Comparison of ENCODE assay signal across 12 mouse cellular contexts in the genomic region with DNA sequence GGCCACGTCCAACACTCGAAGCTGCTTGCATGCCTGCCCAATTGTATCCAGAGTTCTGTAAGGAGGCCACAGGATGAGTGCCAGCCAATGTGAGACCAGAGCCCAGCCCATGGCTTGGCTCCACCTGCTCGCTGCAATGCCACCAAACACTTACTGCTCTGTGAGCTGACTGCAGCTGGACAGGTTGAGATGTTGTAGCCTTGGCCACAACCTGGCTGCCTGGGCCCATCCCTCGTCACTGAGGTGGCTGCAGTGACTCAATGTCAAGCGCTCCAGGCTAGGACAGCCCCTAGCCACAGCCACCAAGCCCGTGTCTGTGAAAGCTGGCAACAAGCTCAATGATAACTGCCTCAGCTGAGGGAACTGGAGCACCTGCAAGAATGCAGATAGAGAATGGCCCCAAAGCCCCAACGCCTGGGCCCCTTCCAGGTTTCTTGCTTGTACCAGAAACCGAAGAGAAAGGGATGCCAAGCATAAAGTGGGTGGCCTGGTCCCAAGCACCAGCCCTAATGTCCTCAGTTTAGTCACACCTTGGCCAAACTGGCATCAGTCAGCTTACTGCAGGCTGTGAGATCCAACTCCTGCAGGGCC. TPM values are rescaled to one million over a fixed set of nuclear protein-coding genes. Genes with fewer than 3 reads are reported as not detected.
DNase-seq lines count a peak whose midpoint lies in the region; ATAC-seq and TF ChIP-seq lines count a peak whose summit lies in the region.
"Had no signal": no experiment of that assay in that cellular context is flagged by ENCODE, and none has a peak within 500 bp of the region (broad histone marks: within the 10 kb centered on the region; RNA-seq: fewer than 3 reads in every experiment).

No protein-coding gene starts in this region.

- H3K4me2 ChIP-seq in midbrain, embryonic 11.5 days, result no peak overlapping the region
- no peak overlapping the region for H3K4me2 ChIP-seq in midbrain, embryonic 16.5 days (ENCODE audit: low read length)
- no peak overlapping the region for H3K4me2 ChIP-seq in heart, postnatal 0 days (ENCODE audit: low read depth, low read length)
- H3K4me2 ChIP-seq in liver, embryonic 16.5 days (ENCODE audit: low read depth, low read length), result peak overlapping the region; percentile 25
- H3K4me2 ChIP-seq: midbrain, embryonic 12.5 days had no signal

- peaks cover 10% of the 10 kb centered on the region for H3K36me3 ChIP-seq in midbrain, embryonic 11.5 days (ENCODE audit: control insufficient read depth, insufficient read depth, low read length)
- H3K36me3 ChIP-seq in midbrain, embryonic 16.5 days (ENCODE audit: control insufficient read depth, insufficient read depth, low read length), result peaks cover 24% of the 10 kb centered on the region
- H3K36me3 ChIP-seq in heart, postnatal 0 days (replicated peaks; ENCODE audit: control insufficient read depth, insufficient read depth, low read length), result peaks cover 45% of the 10 kb centered on the region
- peaks cover 79% of the 10 kb centered on the region for H3K36me3 ChIP-seq in liver, embryonic 16.5 days (ENCODE audit: control insufficient read depth, insufficient read depth)

- no peaks in the 10 kb centered on the region for H3K27me3 ChIP-seq in midbrain, embryonic 11.5 days (ENCODE audit: control insufficient read depth, insufficient read depth, low read length)
- H3K27me3 ChIP-seq in midbrain, embryonic 16.5 days (ENCODE audit: control insufficient read depth, insufficient read depth, low read depth, low read length), result no peaks in the 10 kb centered on the region
- no peaks in the 10 kb centered on the region for H3K27me3 ChIP-seq in heart, postnatal 0 days (ENCODE audit: control insufficient read depth, insufficient read depth, low read length)
- no peaks in the 10 kb centered on the region for H3K27me3 ChIP-seq in liver, embryonic 16.5 days (ENCODE audit: control insufficient read depth, insufficient read depth, low read depth, low read length)
- H3K27me3 ChIP-seq: midbrain, embryonic 12.5 days; Patski had no signal

- TF ChIP-seq EP300 in heart, postnatal 0 days (IDR thresholded peaks at IDR 0.05; ENCODE audit: low read depth), result no peak

- no peak for ATAC-seq in cerebellum, adult (ENCODE audit: insufficient number of reproducible peaks, low FRiP score, low TSS enrichment)
- no peak for ATAC-seq in midbrain, embryonic 11.5 days (ENCODE audit: low FRiP score)
- no peak for ATAC-seq in midbrain, embryonic 16.5 days
- peak; percentile 24 for ATAC-seq in heart, postnatal 0 days (ENCODE audit: insufficient read depth, low read depth)
- peak; percentile 66 for ATAC-seq in liver, embryonic 16.5 days (ENCODE audit: low read depth)
- ATAC-seq: forebrain, postnatal 0 days; Patski had no signal

- no peak overlapping the region for H3K27ac ChIP-seq in midbrain, embryonic 11.5 days (ENCODE audit: low read depth, low read length)
- H3K27ac ChIP-seq in midbrain, embryonic 16.5 days (ENCODE audit: low read length), result no peak overlapping the region
- H3K27ac ChIP-seq in heart, postnatal 0 days (ENCODE audit: low read depth), result no peak overlapping the region
- peak overlapping the region; percentile 49 for H3K27ac ChIP-seq in liver, embryonic 16.5 days (ENCODE audit: low read length)
- H3K27ac ChIP-seq: midbrain, embryonic 12.5 days had no signal

- no peak overlapping the region for H3K4me3 ChIP-seq in midbrain, embryonic 11.5 days (ENCODE audit: low read depth, low read length)
- H3K4me3 ChIP-seq in midbrain, embryonic 16.5 days (ENCODE audit: low read depth, low read length), result no peak overlapping the region
- H3K4me3 ChIP-seq in heart, postnatal 0 days (ENCODE audit: low read depth, low read length), result no peak overlapping the region
- H3K4me3 ChIP-seq in liver, embryonic 16.5 days (ENCODE audit: low read depth, low read length), result no peak overlapping the region
- H3K4me3 ChIP-seq: midbrain, embryonic 12.5 days had no signal

- no peaks in the 10 kb centered on the region for H3K4me1 ChIP-seq in midbrain, embryonic 11.5 days (ENCODE audit: control insufficient read depth, insufficient read depth, low read length)
- no peaks in the 10 kb centered on the region for H3K4me1 ChIP-seq in midbrain, embryonic 16.5 days (ENCODE audit: control insufficient read depth, insufficient read depth, low read length)
- peaks cover 24% of the 10 kb centered on the region for H3K4me1 ChIP-seq in heart, postnatal 0 days (ENCODE audit: control insufficient read depth, insufficient read depth)
- H3K4me1 ChIP-seq in liver, embryonic 16.5 days (ENCODE audit: control insufficient read depth, low read depth, low read length), result peaks cover 29% of the 10 kb centered on the region
- H3K4me1 ChIP-seq: midbrain, embryonic 12.5 days had no signal

- WGBS in midbrain, embryonic 11.5 days, result 86% methylated on average over 8 of the region's 8 CpGs
- WGBS in midbrain, embryonic 16.5 days, result 93% methylated on average over 8 of the region's 8 CpGs
- 55% methylated on average over 8 of the region's 8 CpGs for WGBS in heart, postnatal 0 days
- 39% methylated on average over 8 of the region's 8 CpGs for WGBS in liver, embryonic 16.5 days (ENCODE audit: insufficient replicate concordance)

- no peaks in the 10 kb centered on the region for H3K9me3 ChIP-seq in midbrain, embryonic 11.5 days (ENCODE audit: control insufficient read depth, low read length)
- no peaks in the 10 kb centered on the region for H3K9me3 ChIP-seq in midbrain, embryonic 16.5 days (replicated peaks; ENCODE audit: control insufficient read depth, low read length, poor library complexity, severe bottlenecking)
- no peaks in the 10 kb centered on the region for H3K9me3 ChIP-seq in heart, postnatal 0 days (replicated peaks; ENCODE audit: control insufficient read depth, low read length)
- H3K9me3 ChIP-seq in liver, embryonic 16.5 days (replicated peaks; ENCODE audit: control insufficient read depth, low read length), result no peaks in the 10 kb centered on the region; the same call in 1 of the 2 replicates
- H3K9me3 ChIP-seq: midbrain, embryonic 12.5 days had no signal

- no peak for TF ChIP-seq CTCF in heart, postnatal 0 days (IDR thresholded peaks at IDR 0.05; ENCODE audit: low read depth)

- peak; percentile 39 for DNase-seq in cerebellum, adult 8-10 months
- peak; percentile 53 for DNase-seq in midbrain, embryonic 11.5 days (ENCODE audit: low spot score, missing footprints)
- no peak for DNase-seq in heart, postnatal 0 days (ENCODE audit: low spot score)
- no peak for DNase-seq in layer of hippocampus, postnatal 14 days (ENCODE audit: low spot score in 2 of 2)
- DNase-seq in lung, postnatal 10 days, result no peak
- DNase-seq: forebrain, postnatal 0 days; right cerebral cortex, postnatal 25 days had no signal

- no peak overlapping the region for H3K9ac ChIP-seq in midbrain, embryonic 11.5 days (ENCODE audit: low read length)
- H3K9ac ChIP-seq in midbrain, embryonic 16.5 days (ENCODE audit: low read depth, low read length), result no peak overlapping the region
- no peak overlapping the region for H3K9ac ChIP-seq in heart, postnatal 0 days (replicated peaks; ENCODE audit: low read depth, low read length)
- H3K9ac ChIP-seq in liver, embryonic 16.5 days (ENCODE audit: low read depth, low read length), result peak overlapping the region; percentile 30; the same call in 1 of the 2 replicates
- H3K9ac ChIP-seq: forebrain, postnatal 0 days; midbrain, embryonic 12.5 days had no signal

RNA-seq across cellular contexts. Expression of a gene that starts 7.6 kb away (rescaled TPM):
- 0.81 and 1.8 TPM in 2 replicates for polyA plus RNA-seq in midbrain, embryonic 11.5 days (2014; fragmentation: Nextera tagmentation; extraction: Ambion mirVana)
- polyA plus RNA-seq in midbrain, embryonic 16.5 days (2015; fragmentation: Nextera tagmentation; extraction: Ambion mirVana), result 0.88 and 1.1 TPM in 2 replicates
- total RNA-seq in heart, postnatal 0 days (2014; rRNA removed; ENCODE audit: low replicate concordance), result 1.4 and 2.2 TPM in 2 replicates
- polyA plus RNA-seq in heart, postnatal 0 days (2015; fragmentation: Nextera tagmentation; extraction: Ambion mirVana), result 1.6 and 1.9 TPM in 2 replicates
- polyA plus RNA-seq in liver, embryonic 16.5 days (2015; fragmentation: Nextera tagmentation; extraction: Ambion mirVana), result 4.7 and 5.3 TPM in 2 replicates
- total RNA-seq in layer of hippocampus, postnatal 14 days (2021), result 1 to 10 TPM; 1.2 to 1.4 TPM

RNA-seq across cellular contexts. Expression of a gene that starts 13.1 kb away (rescaled TPM):
- polyA plus RNA-seq in midbrain, embryonic 11.5 days (2014; fragmentation: Nextera tagmentation; extraction: Ambion mirVana), result 0.91 and 1.1 TPM in 2 replicates
- 0.83 and 0.88 TPM in 2 replicates for polyA plus RNA-seq in midbrain, embryonic 16.5 days (2015; fragmentation: Nextera tagmentation; extraction: Ambion mirVana)
- total RNA-seq in heart, postnatal 0 days (2014; rRNA removed; ENCODE audit: low replicate concordance), result 4.0 and 5.8 TPM in 2 replicates
- 1.1 and 1.5 TPM in 2 replicates for polyA plus RNA-seq in heart, postnatal 0 days (2015; fragmentation: Nextera tagmentation; extraction: Ambion mirVana)
- 11.1 and 12.5 TPM in 2 replicates for polyA plus RNA-seq in liver, embryonic 16.5 days (2015; fragmentation: Nextera tagmentation; extraction: Ambion mirVana)
- 1 to 10 TPM; 5.0 to 8.3 TPM for total RNA-seq in layer of hippocampus, postnatal 14 days (2021)

RNA-seq across cellular contexts. Expression of a gene that starts 13.2 kb away (rescaled TPM):
- 87.6 and 91.4 TPM in 2 replicates for polyA plus RNA-seq in midbrain, embryonic 11.5 days (2014; fragmentation: Nextera tagmentation; extraction: Ambion mirVana)
- 118 and 143 TPM in 2 replicates for polyA plus RNA-seq in midbrain, embryonic 16.5 days (2015; fragmentation: Nextera tagmentation; extraction: Ambion mirVana)
- total RNA-seq in heart, postnatal 0 days (2014; rRNA removed; ENCODE audit: low replicate concordance), result 69.3 and 81.0 TPM in 2 replicates
- polyA plus RNA-seq in heart, postnatal 0 days (2015; fragmentation: Nextera tagmentation; extraction: Ambion mirVana), result 66.2 and 68.9 TPM in 2 replicates
- polyA plus RNA-seq in liver, embryonic 16.5 days (2015; fragmentation: Nextera tagmentation; extraction: Ambion mirVana), result 81.4 and 82.0 TPM in 2 replicates
- 10 to 100 TPM; 41.3 to 45.8 TPM for total RNA-seq in layer of hippocampus, postnatal 14 days (2021)

RNA-seq across cellular contexts. Expression of a gene that starts 15.5 kb away (rescaled TPM):
- polyA plus RNA-seq in midbrain, embryonic 11.5 days (2014; fragmentation: Nextera tagmentation; extraction: Ambion mirVana), result 94.9 and 101 TPM in 2 replicates
- 40.1 and 41.6 TPM in 2 replicates for polyA plus RNA-seq in midbrain, embryonic 16.5 days (2015; fragmentation: Nextera tagmentation; extraction: Ambion mirVana)
- total RNA-seq in heart, postnatal 0 days (2014; rRNA removed; ENCODE audit: low replicate concordance), result 19.2 and 27.9 TPM in 2 replicates
- polyA plus RNA-seq in heart, postnatal 0 days (2015; fragmentation: Nextera tagmentation; extraction: Ambion mirVana), result 21.8 and 22.6 TPM in 2 replicates
- polyA plus RNA-seq in liver, embryonic 16.5 days (2015; fragmentation: Nextera tagmentation; extraction: Ambion mirVana), result 169 and 187 TPM in 2 replicates
- 10 to 100 TPM; 28.8 to 33.6 TPM for total RNA-seq in layer of hippocampus, postnatal 14 days (2021)

RNA-seq across cellular contexts. Expression of a gene that starts 17.1 kb away (rescaled TPM):
- polyA plus RNA-seq in midbrain, embryonic 11.5 days (2014; fragmentation: Nextera tagmentation; extraction: Ambion mirVana), result 6.4 and 8.6 TPM in 2 replicates
- polyA plus RNA-seq in midbrain, embryonic 16.5 days (2015; fragmentation: Nextera tagmentation; extraction: Ambion mirVana), result 10.5 and 12.0 TPM in 2 replicates
- total RNA-seq in heart, postnatal 0 days (2014; rRNA removed; ENCODE audit: low replicate concordance), result 6.1 and 10.6 TPM in 2 replicates
- 9.5 and 9.9 TPM in 2 replicates for polyA plus RNA-seq in heart, postnatal 0 days (2015; fragmentation: Nextera tagmentation; extraction: Ambion mirVana)
- 5.9 and 6.5 TPM in 2 replicates for polyA plus RNA-seq in liver, embryonic 16.5 days (2015; fragmentation: Nextera tagmentation; extraction: Ambion mirVana)
- 1 to 10 TPM; 2.1 to 2.3 TPM for total RNA-seq in layer of hippocampus, postnatal 14 days (2021)

Comparison
In these comparisons a context has a peak if more than half of its experiments do, and no peak if none do; other contexts are left out.
1. DNase-seq: peak in cerebellum, adult 8-10 months (single experiment) and midbrain, embryonic 11.5 days (single experiment); none in heart, postnatal 0 days (single experiment), layer of hippocampus, postnatal 14 days (0 of 2) and lung, postnatal 10 days (single experiment).
2. ATAC-seq: peak in heart, postnatal 0 days (single experiment) and liver, embryonic 16.5 days (single experiment); none in cerebellum, adult (single experiment), midbrain, embryonic 11.5 days (single experiment) and midbrain, embryonic 16.5 days (single experiment).